Mouse (Mus musculus) MN1 (cell line): ENCODE data around the gene Shmt2.

Experiments used
- DNase-seq: peaks from one replicate; pipeline ENCODE4 v3.0.0-alpha.2; 2016; ENCODE audit warnings: low spot score

The Shmt2 gene

GRCm38 (mm10) chr10:127534036-127534928 is 12.0 kb upstream of the Shmt2 start, which contains the start of gene Nxph4:
TSS of gene Nxph4 (minus strand) at chr10:127534559.
- DNase-seq = no peak

- no peak for DNase-seq
Observed at GRCm38 (mm10) chr10:127531548-127531947, 9.3 kb upstream of the Shmt2 start.

- no peak for DNase-seq
Observed at GRCm38 (mm10) chr10:127530945-127531344, 8.7 kb upstream of the Shmt2 start.

- DNase-seq = no peak
Observed at GRCm38 (mm10) chr10:127527481-127527880, 5.2 kb upstream of the Shmt2 start.

GRCm38 (mm10) chr10:127526681-127527080 is 4.4 kb upstream of the Shmt2 start:
- DNase-seq = no peak

- no peak for DNase-seq
Observed at GRCm38 (mm10) chr10:127526048-127526447, 3.8 kb upstream of the Shmt2 start.

- no peak for DNase-seq
Observed at GRCm38 (mm10) chr10:127524646-127525255, 2.5 kb upstream of the Shmt2 start.

- peak; percentile 55 for DNase-seq
Observed at GRCm38 (mm10) chr10:127521611-127522080, 598 bp downstream of the Shmt2 start.

- DNase-seq = no peak
Observed at GRCm38 (mm10) chr10:127520714-127521357, 1.4 kb downstream of the Shmt2 start.

GRCm38 (mm10) chr10:127519903-127520713 is 2.1 kb downstream of the Shmt2 start:
- no peak for DNase-seq

GRCm38 (mm10) chr10:127519041-127519701 is 3.1 kb downstream of the Shmt2 start:
- DNase-seq = no peak

- DNase-seq = no peak
Observed at GRCm38 (mm10) chr10:127517941-127518340, 4.3 kb downstream of the Shmt2 start.

GRCm38 (mm10) chr10:127516576-127517260 is 5.5 kb downstream of the Shmt2 start:
- peak; percentile 75 for DNase-seq

GRCm38 (mm10) chr10:127515983-127516459 is 6.2 kb downstream of the Shmt2 start:
- no peak for DNase-seq

GRCm38 (mm10) chr10:127515271-127515982 is 6.8 kb downstream of the Shmt2 start:
- peak; percentile 54 for DNase-seq

- DNase-seq = no peak
Observed at GRCm38 (mm10) chr10:127514764-127515163, 7.5 kb downstream of the Shmt2 start, which contains the start of gene Ndufa4l2. TSS of gene Ndufa4l2 (plus strand) at chr10:127514967.

- no peak for DNase-seq
Observed at GRCm38 (mm10) chr10:127514111-127514698, 8.0 kb downstream of the Shmt2 start.

- DNase-seq = peak; percentile 51
Observed at GRCm38 (mm10) chr10:127513501-127514091, 8.6 kb downstream of the Shmt2 start.

GRCm38 (mm10) chr10:127512813-127513212 is 9.4 kb downstream of the Shmt2 start:
- peak; percentile 89 for DNase-seq
